Mouse (Mus musculus) cerebellum, postnatal 25 days (tissue): ENCODE data around the gene Nipa1.

Experiments
- DNase-seq, 2 experiments: peaks; one replicate each; pipeline ENCODE4 v3.0.0; 2021; ENCODE audit warnings: mixed read lengths in 2 of 2

Nipa1 gene

GRCm38 (mm10) chr7:55998997-55999396 is 20.8 kb downstream of the Nipa1 start:
- peak in 1 of 2 experiments; percentile 18 for DNase-seq

GRCm38 (mm10) chr7:55995013-55995412 is 24.7 kb downstream of the Nipa1 start:
- DNase-seq, result no peak

GRCm38 (mm10) chr7:55991858-55992257 is 27.9 kb downstream of the Nipa1 start:
- no peak for DNase-seq

- no peak for DNase-seq
Measured at GRCm38 (mm10) chr7:55991129-55991528, 28.6 kb downstream of the Nipa1 start.

GRCm38 (mm10) chr7:55986526-55987214 is 33.1 kb downstream of the Nipa1 start:
- DNase-seq, result peak; percentile 83 to 92

GRCm38 (mm10) chr7:55984754-55985153 is 35.0 kb downstream of the Nipa1 start:
- no peak for DNase-seq

GRCm38 (mm10) chr7:55983107-55983506 is 36.6 kb downstream of the Nipa1 start:
- DNase-seq, result no peak

GRCm38 (mm10) chr7:55982010-55982700 is 37.6 kb downstream of the Nipa1 start:
- no peak for DNase-seq

GRCm38 (mm10) chr7:55981511-55981910 is 38.2 kb downstream of the Nipa1 start:
- DNase-seq, result no peak

GRCm38 (mm10) chr7:55974429-55974828 is 45.3 kb downstream of the Nipa1 start:
- DNase-seq, result no peak

GRCm38 (mm10) chr7:55969415-55969814 is 50.3 kb downstream of the Nipa1 start:
- no peak for DNase-seq

- DNase-seq, result peak in 1 of 2 experiments; percentile 33
Measured at GRCm38 (mm10) chr7:55968258-55968901, 51.4 kb downstream of the Nipa1 start.

GRCm38 (mm10) chr7:55966866-55967460 is 52.8 kb downstream of the Nipa1 start:
- DNase-seq, result no peak

- DNase-seq, result peak; percentile 97 to 98
Measured at GRCm38 (mm10) chr7:55962004-55962908, 57.5 kb downstream of the Nipa1 start, which contains the start of gene Nipa2. TSS of gene Nipa2 (minus strand) at chr7:55962476.

GRCm38 (mm10) chr7:55960506-55960905 is 59.2 kb downstream of the Nipa1 start:
- DNase-seq, result no peak

- DNase-seq, result no peak
Measured at GRCm38 (mm10) chr7:55959801-55960200, 60.0 kb downstream of the Nipa1 start.

- DNase-seq, result no peak
Measured at GRCm38 (mm10) chr7:55957916-55958315, 61.8 kb downstream of the Nipa1 start.

GRCm38 (mm10) chr7:55957178-55957577 is 62.6 kb downstream of the Nipa1 start:
- no peak for DNase-seq

GRCm38 (mm10) chr7:55956054-55956453 is 63.7 kb downstream of the Nipa1 start:
- DNase-seq, result no peak

GRCm38 (mm10) chr7:55938341-55938740 is 81.4 kb downstream of the Nipa1 start:
- no peak for DNase-seq

- no peak for DNase-seq
Measured at GRCm38 (mm10) chr7:55935025-55935424, 84.7 kb downstream of the Nipa1 start.

- DNase-seq, result no peak
Measured at GRCm38 (mm10) chr7:55928649-55929048, 91.1 kb downstream of the Nipa1 start.
